Mouse (Mus musculus) neural tube, embryonic 12.5 days (tissue): ENCODE measurements at regions not wholly inside any gene's neighbourhood (a gene's known extent, or its start where the extent isn't known, plus 50 kb on each side); places are given as distances from the start of the nearest gene placed in this dataset.
"Not testable (repeated sequence)": the region's sequence is repeated elsewhere in the genome, so short reads cannot be mapped to it uniquely, and the experiment has no call there.

Source experiments
- ATAC-seq: fragments of 200-750 bp; cut with Nextera tagmentation; 2 replicates; pipeline ENCODE4 v1.8.0; 2017; ENCODE audit warnings: low read depth, mild to moderate bottlenecking, moderate TSS enrichment, moderate library complexity; ENCODE audit not compliant: low FRiP score
- H3K27ac ChIP-seq: fragments of 300-500 bp; sonication (generic); 2 replicates; pipeline ENCODE4 v1.5.1; 2016
- H3K27me3 ChIP-seq: fragments of 300-500 bp; sonication (generic); replicated peaks from 2 replicates; pipeline ENCODE4 v1.6.1; 2016; ENCODE audit warnings: mild to moderate bottlenecking
- H3K36me3 ChIP-seq: fragments of 300-500 bp; sonication (generic); 2 replicates; pipeline ENCODE4 v1.6.1; 2016; ENCODE audit warnings: mild to moderate bottlenecking
- H3K4me1 ChIP-seq: fragments of 300-500 bp; sonication (generic); 2 replicates; pipeline ENCODE4 v1.6.1; 2016
- H3K4me2 ChIP-seq: fragments of 300-500 bp; sonication (generic); replicated peaks from 2 replicates; pipeline ENCODE4 v1.6.1; 2016; ENCODE audit warnings: mild to moderate bottlenecking
- H3K4me3 ChIP-seq: fragments of 300-500 bp; sonication (generic); 2 replicates; pipeline ENCODE4 v1.5.1; 2016
- H3K9ac ChIP-seq: fragments of 300-500 bp; sonication (generic); 2 replicates; pipeline ENCODE4 v1.6.1; 2016; ENCODE audit warnings: mild to moderate bottlenecking
- H3K9me3 ChIP-seq: fragments of 300-500 bp; sonication (generic); 2 replicates; pipeline ENCODE4 v1.6.1; 2016; ENCODE audit warnings: mild to moderate bottlenecking
- WGBS: fragments of 180-500 bp; shearing (Covaris S2); methylation state at CpG from one replicate; pipeline ENCODE4 v1.1.7; 2016; 5-methylcytosine and 5-hydroxymethylcytosine counted together

DNA sequence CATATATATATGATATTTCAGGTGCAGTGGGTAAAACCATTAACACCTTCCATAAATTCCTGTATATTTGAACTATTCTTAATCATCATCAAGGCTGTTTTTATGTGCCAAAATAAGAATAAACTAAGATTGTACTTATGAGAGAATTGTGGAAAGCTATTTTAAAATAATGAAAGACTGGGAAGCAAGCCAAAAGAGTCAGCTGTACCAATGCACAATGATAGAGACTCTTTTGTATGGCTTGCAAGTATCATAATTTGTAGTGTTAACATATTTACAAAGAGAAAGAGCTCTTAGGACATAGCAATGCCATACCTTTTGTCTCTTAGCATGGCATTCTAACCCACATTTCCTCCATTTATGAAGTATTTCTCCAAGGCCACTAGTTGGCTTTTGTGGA lies 436.7 kb downstream of the Serpinb8 start:
- no peaks in the 10 kb centered on the region for H3K27me3 ChIP-seq
- no peak overlapping the region for H3K9ac ChIP-seq
- no peak overlapping the region for H3K4me2 ChIP-seq
- no peaks in the 10 kb centered on the region for H3K4me1 ChIP-seq
- H3K4me3 ChIP-seq = no peak overlapping the region
- no peaks in the 10 kb centered on the region for H3K9me3 ChIP-seq
- no peaks in the 10 kb centered on the region for H3K36me3 ChIP-seq
- H3K27ac ChIP-seq = no peak overlapping the region
- no peak for ATAC-seq

DNA sequence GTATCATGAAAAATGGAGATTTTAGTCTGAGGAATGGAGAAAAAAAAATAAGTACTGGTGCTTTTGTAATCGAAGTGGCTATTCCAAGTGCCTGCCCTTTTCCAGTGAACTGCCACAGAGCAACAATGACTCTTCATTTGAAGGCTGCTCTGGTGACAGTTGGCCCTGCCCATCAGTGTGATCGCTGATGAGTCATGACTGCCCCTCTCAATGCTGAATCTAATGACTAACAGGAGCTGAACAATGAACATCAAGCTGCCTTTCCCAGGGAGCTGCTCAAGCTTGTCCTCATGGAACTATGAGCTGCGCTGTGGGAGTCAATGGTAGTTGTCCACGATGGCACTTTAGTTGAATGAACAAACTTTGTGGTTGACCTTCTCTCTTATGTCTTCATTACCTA lies 456.4 kb downstream of the Serpinb8 start:
- Histone ChIP-seq H3K4me2 (no peak overlapping the region), H3K4me3 (no peak overlapping the region), H3K9ac (no peak overlapping the region), H3K4me1 (no peaks in the 10 kb centered on the region), H3K9me3 (no peaks in the 10 kb centered on the region), H3K27ac (no peak overlapping the region), H3K27me3 (no peaks in the 10 kb centered on the region), H3K36me3 (no peaks in the 10 kb centered on the region)
- no peak for ATAC-seq
- WGBS = 88% methylated on average over 4 of the region's 4 CpGs

DNA sequence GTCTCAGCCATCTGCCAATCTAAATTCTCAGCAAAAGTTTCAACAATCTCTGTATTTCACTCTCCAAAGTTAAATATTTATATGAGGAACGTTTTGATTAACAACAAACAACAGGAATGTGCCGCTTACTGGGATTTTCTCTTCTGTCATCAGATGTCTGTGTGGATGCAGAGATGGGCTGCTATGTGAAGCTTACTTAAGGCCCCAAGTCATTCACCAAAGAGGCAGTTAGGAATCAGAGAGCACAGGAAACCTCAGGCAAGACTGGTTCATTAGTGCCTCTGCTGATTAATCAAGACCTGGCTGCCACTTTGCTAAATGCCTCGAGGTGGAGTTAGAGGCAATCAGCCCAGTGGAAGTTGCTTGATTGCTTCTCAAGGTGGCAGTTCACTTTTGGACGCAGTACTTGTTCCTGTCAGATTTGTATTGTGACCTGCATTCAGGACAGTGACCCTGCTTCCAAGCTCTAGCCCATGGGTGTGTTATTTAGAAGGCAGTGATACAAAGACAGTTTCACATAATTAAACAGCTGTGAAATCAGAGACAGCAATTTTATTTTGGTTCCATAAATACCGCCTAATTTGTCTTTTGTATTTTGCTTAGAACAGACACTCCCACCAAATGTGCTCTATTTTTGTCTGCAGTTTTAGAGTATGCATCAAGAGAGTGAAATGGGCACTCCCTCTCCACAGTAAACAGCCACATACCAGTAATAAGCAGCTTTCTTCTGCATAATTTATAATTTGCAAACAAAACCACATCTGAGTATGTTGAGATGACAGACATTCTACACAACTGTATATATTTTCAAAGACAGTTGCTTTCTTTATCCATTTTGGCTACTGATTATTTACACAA lies 457.3 kb downstream of the Serpinb8 start:
- Histone ChIP-seq H3K9me3 (no peaks in the 10 kb centered on the region), H3K4me1 (no peaks in the 10 kb centered on the region), H3K9ac (no peak overlapping the region), H3K27ac (no peak overlapping the region), H3K4me2 (no peak overlapping the region), H3K4me3 (no peak overlapping the region), H3K36me3 (no peaks in the 10 kb centered on the region), H3K27me3 (no peaks in the 10 kb centered on the region)
- no peak for ATAC-seq
- 65% methylated on average over 5 of the region's 5 CpGs for WGBS

DNA sequence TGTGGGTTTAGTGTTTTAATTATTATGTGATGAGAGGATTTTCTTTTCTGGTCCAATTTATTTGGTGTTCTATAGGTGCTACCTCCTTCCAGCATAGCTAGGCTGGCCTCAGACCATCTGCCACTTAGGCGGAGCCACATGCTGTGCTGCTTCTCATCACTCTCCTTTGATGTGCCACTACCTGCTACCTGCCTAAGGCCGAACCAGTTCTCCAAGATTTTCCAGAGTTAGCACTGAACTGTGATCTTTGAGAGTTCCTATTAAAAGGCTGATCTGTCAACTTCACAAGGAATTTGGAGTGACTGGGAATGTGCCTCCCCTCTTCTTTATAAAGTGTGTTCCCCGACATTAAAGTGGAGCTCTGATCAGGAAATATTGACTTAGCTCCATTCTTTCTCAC lies 504.8 kb downstream of the Serpinb8 start:
- H3K4me1 ChIP-seq = no peaks in the 10 kb centered on the region
- ATAC-seq = no peak
- 85% methylated on average over 3 of the region's 3 CpGs for WGBS

DNA sequence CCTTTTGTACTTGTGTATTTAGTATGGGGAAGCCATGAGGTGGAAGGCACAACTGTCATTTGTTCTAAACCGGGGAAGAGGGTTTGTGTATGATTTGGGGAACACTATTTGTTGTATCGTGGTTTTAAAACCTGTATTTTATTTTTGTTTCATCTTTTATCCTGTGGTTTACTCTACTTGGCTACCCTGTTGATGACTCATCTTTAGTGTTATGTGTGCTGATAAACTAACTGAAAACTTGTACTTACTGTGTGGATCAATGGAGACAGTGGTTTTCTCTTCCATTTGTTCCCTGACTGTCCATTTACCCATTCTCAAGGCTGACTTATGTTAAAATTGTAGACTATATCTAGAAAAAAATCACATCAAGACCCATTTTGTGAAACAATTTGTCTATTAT lies 512.8 kb downstream of the Serpinb8 start:
- Histone ChIP-seq H3K4me3 (no peak overlapping the region), H3K36me3 (no peaks in the 10 kb centered on the region), H3K27me3 (no peaks in the 10 kb centered on the region), H3K4me1 (no peaks in the 10 kb centered on the region), H3K27ac (no peak overlapping the region), H3K9ac (no peak overlapping the region), H3K9me3 (no peaks in the 10 kb centered on the region), H3K4me2 (no peak overlapping the region)
- ATAC-seq = no peak
- 81% methylated on average over 2 of the region's 2 CpGs for WGBS

More for the DNA sequence above, 504.8 kb downstream of the Serpinb8 start:
- Histone ChIP-seq H3K36me3 (no peaks in the 10 kb centered on the region), H3K27ac (no peak overlapping the region), H3K9me3 (no peaks in the 10 kb centered on the region), H3K4me2 (no peak overlapping the region), H3K4me3 (no peak overlapping the region), H3K9ac (no peak overlapping the region), H3K27me3 (no peaks in the 10 kb centered on the region)

DNA sequence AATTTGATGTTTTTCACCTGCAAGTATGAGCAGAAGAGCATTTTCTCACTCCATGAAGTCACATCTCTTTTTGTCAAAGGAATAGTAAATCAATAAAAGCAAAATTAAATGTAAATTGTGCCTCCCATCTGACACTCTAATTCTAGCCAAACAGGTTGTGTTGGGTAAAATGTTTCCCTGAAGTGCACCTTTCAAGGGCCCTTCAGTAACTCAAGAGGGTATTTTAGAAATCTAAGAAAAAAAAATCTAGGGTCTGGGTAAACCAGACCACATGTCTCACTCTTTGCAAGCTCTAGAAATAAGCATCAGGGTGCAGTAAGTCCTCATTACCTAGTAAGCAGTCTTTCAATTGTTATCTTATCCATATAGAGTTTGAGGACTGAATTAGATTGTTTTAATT lies 521.2 kb downstream of the Serpinb8 start:
- Histone ChIP-seq H3K27ac (no peak overlapping the region), H3K9me3 (no peaks in the 10 kb centered on the region), H3K9ac (no peak overlapping the region), H3K36me3 (no peaks in the 10 kb centered on the region), H3K27me3 (no peaks in the 10 kb centered on the region), H3K4me1 (no peaks in the 10 kb centered on the region), H3K4me2 (no peak overlapping the region), H3K4me3 (no peak overlapping the region)
- no peak for ATAC-seq

DNA sequence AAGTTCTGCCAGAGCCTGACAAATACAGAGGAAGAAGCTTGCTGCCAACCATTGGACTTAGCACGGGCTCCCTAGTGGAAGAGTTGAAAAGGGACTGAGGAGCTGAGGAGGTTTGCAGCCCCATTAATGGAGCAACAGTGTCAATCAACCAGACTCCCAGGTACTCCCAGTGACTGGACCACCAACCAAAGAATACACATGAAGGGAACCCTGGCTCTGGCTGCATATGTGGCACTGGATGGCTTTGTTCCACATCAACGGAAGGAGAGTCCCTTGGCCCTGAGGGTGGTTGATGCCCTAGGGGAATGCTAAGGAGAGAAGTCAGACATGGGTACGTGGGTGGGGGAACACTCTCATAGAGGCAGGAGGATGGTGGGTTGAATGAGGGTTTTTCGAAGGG lies 537.6 kb downstream of the Serpinb8 start:
- no peak overlapping the region for H3K4me2 ChIP-seq
- WGBS = 90% methylated on average over 4 of the region's 4 CpGs
- no peak overlapping the region for H3K9ac ChIP-seq
- no peaks in the 10 kb centered on the region for H3K27me3 ChIP-seq
- ATAC-seq = no peak
- no peak overlapping the region for H3K4me3 ChIP-seq
- no peaks in the 10 kb centered on the region for H3K4me1 ChIP-seq
- no peaks in the 10 kb centered on the region for H3K9me3 ChIP-seq
- no peaks in the 10 kb centered on the region for H3K36me3 ChIP-seq
- no peak overlapping the region for H3K27ac ChIP-seq

DNA sequence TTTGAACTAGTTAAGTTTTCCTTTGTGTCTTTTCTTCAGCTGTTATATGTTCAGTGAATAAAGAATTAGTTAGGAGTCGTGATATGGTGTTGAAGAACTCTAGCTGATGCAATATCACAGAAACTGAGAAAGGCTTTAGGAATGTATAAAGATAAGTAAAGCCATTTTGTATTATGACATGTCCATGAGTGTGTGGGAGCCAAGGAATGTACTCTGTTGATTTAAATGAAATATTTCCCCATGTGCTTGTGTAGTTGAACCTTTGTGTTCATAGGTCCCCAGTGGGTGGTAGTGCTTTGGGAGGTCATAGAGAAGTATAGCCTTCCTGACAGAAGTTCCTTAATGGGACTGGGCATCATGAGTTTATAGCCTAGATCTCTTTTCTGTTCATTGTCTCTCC lies 542.2 kb downstream of the Serpinb8 start:
- no peak overlapping the region for H3K9ac ChIP-seq
- no peaks in the 10 kb centered on the region for H3K27me3 ChIP-seq
- H3K36me3 ChIP-seq = no peaks in the 10 kb centered on the region
- 81% methylated on average over 1 of the region's 1 CpGs for WGBS
- H3K4me1 ChIP-seq = no peaks in the 10 kb centered on the region
- H3K9me3 ChIP-seq = no peaks in the 10 kb centered on the region
- ATAC-seq = no peak
- H3K4me3 ChIP-seq = no peak overlapping the region
- H3K4me2 ChIP-seq = no peak overlapping the region
- no peak overlapping the region for H3K27ac ChIP-seq

DNA sequence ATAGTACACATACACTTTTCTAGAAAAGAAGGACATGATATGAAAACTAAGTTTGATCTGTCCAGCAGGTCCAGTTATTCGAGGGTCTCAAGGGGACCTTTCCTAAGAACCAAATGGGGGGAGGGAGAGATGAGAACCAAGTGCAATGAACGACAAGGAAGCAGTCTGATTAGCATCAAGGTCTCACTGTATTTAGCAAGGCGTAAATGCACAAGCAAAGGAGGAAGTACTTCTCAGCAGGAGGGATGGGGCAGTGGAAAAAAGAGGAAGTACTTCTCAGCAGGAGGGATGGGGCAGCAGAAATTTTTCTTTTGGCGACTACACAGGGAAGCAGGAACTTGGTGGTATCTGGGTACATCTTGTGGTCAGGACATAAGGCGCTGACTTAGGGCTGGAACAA lies 545.5 kb downstream of the Serpinb8 start:
- WGBS = 89% methylated on average over 5 of the region's 5 CpGs
- not testable (repeated sequence) for H3K4me3 ChIP-seq, H3K27ac ChIP-seq, H3K27me3 ChIP-seq, H3K4me2 ChIP-seq, H3K9me3 ChIP-seq, H3K4me1 ChIP-seq, H3K9ac ChIP-seq, ATAC-seq, H3K36me3 ChIP-seq

DNA sequence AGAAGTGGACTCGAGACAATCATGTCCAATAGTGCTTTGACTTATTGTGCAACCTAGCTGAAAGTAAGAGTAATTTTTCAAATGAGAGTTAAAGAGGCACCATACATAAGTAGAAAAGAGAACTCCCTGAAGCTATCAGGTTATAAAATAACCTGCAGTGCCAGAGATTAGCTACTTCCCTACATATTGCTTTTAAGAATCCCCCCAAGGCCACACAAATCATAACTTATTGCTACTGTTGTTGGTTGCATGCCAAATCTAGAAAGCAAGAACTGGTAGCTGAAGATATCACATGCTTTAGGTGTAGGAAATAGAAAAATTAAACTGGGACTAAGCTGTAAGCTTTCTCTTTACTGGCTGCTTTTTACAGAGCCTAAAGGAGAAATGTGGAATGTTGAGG lies 554.3 kb downstream of the Serpinb8 start:
- Histone ChIP-seq H3K4me3 (no peak overlapping the region), H3K36me3 (no peaks in the 10 kb centered on the region), H3K9ac (no peak overlapping the region), H3K4me1 (no peaks in the 10 kb centered on the region), H3K9me3 (no peaks in the 10 kb centered on the region), H3K27ac (no peak overlapping the region), H3K4me2 (no peak overlapping the region), H3K27me3 (no peaks in the 10 kb centered on the region)
- WGBS = 86% methylated on average over 1 of the region's 1 CpGs
- ATAC-seq = no peak

DNA sequence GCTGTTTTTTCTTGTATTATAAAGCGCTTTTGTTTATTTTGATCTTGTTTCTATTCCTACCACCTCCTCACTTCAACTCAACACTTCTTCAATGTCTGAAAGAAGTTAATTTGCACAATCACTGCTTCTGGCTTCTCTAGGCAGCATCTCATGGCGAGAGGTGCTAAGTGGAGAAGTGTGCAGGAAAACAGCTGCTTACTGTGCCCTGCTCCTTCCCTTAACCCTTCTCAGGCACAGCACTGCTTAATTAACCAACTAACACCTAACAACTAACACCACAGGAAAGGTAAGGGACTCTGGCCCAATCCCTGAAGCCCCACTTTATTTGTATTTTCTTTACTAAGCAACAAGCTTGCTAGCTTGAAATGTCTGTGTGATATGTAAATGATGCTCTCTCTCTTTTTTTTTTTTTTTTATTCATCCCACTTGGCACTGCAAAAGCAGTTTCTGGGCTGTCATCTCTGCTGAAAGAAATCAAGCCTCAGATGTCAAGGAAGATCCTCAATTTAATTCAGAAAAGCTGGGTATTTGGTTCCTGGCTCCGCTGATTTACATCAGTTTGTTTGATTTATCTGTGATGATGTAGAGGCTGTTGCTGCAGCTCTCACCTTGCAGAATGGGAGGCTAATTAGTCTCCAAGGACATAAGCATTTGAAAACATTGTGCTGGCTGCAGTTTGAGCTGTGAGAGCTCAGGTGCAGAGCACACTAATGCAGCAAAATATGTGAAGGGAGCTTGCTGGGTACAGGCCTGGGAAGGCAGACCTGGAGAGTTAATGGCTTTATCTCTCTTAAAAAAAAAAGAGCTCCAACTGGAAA lies 591.8 kb downstream of the Serpinb8 start:
- Histone ChIP-seq H3K4me2 (no peak overlapping the region), H3K9ac (no peak overlapping the region), H3K36me3 (no peaks in the 10 kb centered on the region), H3K27me3 (no peaks in the 10 kb centered on the region), H3K27ac (no peak overlapping the region), H3K4me3 (no peak overlapping the region), H3K4me1 (no peaks in the 10 kb centered on the region), H3K9me3 (no peaks in the 10 kb centered on the region)
- ATAC-seq = no peak
- 52% methylated on average over 3 of the region's 3 CpGs for WGBS

DNA sequence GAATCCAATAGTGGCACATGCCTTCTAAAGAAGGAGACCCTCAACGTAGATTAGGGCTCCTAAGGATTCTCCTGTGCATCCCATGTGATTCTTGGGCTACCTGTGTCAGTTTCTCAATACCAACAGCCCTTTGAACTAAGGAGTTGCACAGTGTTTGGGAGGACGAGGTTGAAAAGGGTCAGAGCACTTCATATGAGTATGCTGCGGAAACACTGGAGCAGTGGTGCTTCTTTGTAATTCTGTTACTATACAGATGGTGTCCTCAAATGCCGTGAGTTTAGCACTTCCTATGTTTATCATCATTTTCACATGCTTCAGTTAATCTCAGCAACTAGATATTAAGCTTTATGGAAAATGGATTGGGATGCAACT lies 592.3 kb downstream of the Serpinb8 start:
- no peak overlapping the region for H3K4me2 ChIP-seq
- WGBS = 54% methylated on average over 4 of the region's 4 CpGs
- H3K9ac ChIP-seq = no peak overlapping the region
- H3K36me3 ChIP-seq = no peaks in the 10 kb centered on the region
- H3K4me1 ChIP-seq = no peaks in the 10 kb centered on the region
- no peaks in the 10 kb centered on the region for H3K27me3 ChIP-seq
- no peak overlapping the region for H3K4me3 ChIP-seq
- H3K27ac ChIP-seq = no peak overlapping the region
- ATAC-seq = no peak
- H3K9me3 ChIP-seq = no peaks in the 10 kb centered on the region

DNA sequence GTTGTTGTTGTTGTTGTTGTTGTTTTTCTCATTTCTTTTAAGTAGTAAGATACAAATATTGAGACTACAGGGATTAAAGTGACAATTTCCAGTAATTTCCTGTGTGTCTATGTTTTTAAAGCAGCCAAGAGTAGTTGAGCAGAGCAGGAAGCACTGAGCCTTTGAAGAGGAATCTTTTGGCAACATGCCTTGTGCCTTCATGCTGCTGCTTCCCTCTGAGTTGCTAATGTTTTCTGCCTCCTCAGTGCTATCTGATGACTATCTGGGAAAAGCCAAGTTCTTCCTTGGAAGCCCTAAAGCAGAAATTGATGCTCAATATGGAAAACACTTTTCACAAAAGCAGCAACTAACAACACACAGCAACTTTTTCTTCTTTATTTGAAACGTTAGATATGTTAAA lies 634.2 kb downstream of the Serpinb8 start:
- WGBS = 81% methylated on average over 1 of the region's 1 CpGs
- no peak overlapping the region for H3K27ac ChIP-seq
- H3K4me1 ChIP-seq = no peaks in the 10 kb centered on the region
- H3K27me3 ChIP-seq = no peaks in the 10 kb centered on the region
- no peak for ATAC-seq
- H3K9me3 ChIP-seq = no peaks in the 10 kb centered on the region
- no peak overlapping the region for H3K9ac ChIP-seq
- no peaks in the 10 kb centered on the region for H3K36me3 ChIP-seq
- H3K4me3 ChIP-seq = no peak overlapping the region
- H3K4me2 ChIP-seq = no peak overlapping the region
